Mouse (Mus musculus) testis, postnatal 10 days (tissue): Measurements from ENCODE around the gene Myl7.
A peak's percentile ranks its signal among the peaks of the same experiment; 100 is the strongest.
"Not testable (repeated sequence)": the region's sequence is repeated elsewhere in the genome, so short reads cannot be mapped to it uniquely, and the experiment has no call there.

ENCODE experiments used
- DNase-seq: peaks from one replicate; pipeline ENCODE4 v3.0.0; 2021; ENCODE audit warnings: low spot score

Gene Myl7

DNA sequence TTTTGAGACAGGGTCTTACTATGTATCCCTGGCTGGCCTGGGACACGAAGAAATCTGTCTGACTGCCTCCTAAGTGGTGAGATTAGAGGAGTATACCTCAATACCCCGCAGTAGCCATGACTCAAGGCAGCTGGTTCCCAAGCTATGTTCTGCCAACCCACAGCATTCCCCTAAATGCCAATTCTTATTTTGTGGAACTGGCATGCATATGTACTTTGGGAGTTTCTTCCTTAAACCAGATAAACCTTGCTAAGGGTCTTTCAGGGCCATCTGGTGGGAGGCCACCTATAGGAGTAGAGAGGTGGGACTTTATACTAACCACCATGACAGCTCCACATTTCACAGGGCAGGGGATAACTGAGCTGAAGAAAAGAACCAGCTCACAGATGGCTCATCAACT, 5.3 kb upstream of the Myl7 start:
- DNase-seq, result no peak

DNA sequence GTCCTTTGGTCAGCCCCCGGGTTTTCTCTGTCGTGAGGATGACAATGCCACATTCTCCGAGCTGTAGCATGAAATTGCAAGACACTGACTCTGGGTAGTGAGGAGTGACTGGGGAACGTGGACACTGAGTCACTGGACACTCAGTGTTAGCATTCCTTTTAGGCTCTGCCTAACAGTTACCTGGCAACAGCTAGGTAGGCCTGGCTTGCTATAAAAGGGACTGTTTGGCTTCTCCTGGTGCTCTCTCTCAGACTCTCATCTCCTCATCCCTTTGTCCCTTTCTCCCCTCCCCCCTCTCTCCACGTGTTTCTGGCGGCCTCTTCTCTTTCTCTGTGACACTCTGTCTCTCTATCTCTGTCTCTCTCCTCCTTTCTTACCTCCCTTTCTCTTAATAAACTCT, 3.8 kb upstream of the Myl7 start:
- no peak for DNase-seq

DNA sequence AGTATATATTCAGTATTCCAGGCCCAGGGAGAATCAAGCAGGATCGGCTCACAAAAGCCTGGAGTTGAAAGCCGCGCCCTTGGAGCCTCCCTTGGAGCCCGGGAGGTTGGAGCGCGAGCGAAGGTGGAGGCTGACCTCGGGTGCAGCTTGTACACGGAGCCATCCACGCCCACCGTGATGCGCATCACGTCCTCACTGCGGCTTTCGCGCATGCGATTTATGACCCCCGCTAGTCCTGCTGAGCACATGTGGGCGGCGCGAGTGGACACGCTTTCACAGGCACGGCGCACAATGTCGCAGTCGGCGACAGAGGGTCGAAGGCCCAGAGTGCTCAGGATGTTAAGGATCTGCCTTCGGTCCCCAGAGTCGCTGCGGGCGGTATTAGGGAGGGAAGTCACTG, 3.4 kb upstream of the Myl7 start:
- DNase-seq, result peak; percentile 69

DNA sequence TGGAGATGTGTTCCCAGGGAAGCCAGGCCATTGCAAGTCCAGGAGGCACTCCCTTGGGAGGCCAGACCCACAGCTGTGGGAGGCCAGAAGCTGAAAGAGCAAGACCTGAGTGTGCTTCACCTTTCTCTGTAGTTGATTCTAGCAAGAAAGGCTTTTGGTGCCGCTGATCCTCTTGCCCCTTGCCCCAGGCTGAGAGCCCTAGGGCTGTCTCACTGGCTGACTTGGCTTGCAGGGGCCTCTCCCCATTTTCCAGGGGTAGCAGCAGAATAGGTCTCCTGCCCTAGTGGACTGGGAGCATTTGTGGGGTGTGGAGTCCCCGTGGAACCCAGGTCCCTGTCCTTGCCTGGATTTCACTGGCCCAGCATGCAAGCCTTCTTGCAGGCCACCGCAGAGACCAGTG, 2.7 kb upstream of the Myl7 start:
- no peak for DNase-seq

DNA sequence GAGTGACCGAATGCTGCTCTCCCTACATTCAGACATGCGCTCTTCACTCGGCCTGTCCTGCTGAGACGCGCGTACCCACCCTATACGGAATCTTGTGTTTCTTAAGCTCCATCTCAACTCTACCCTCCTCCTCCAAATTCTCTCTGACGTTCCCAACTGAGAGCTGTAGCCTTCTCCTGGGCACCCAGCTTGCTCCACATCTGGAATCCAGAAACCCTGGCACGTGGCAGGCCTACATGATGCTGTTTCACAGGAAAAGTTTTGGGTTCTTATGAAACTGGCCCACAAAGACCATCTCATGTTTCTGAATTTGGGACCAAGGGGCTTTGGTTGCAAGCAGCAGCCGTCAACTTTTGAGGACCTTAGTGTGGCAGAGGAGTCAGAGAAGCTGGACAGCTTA, 704 bp upstream of the Myl7 start:
- DNase-seq, result no peak

DNA sequence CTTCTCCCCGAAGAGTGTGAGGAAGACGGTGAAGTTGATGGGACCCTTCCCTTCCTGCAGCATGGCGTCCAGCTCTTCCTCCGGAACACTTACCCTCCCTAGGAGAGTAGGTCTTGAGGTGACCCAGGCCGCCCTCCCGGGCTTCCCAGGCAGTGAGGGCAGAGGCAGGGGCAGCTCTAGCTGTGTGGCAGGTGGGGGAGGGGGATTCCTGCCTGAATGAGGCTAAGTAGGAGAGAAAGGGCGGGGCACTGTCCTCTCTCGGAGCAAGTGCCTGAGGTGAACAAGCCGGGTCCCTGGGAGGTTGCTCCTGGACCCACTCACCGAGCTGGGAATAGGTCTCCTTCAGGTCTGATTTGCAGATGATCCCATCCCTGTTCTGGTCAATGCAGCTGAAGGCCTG, 743 bp downstream of the Myl7 start:
- no peak for DNase-seq

DNA sequence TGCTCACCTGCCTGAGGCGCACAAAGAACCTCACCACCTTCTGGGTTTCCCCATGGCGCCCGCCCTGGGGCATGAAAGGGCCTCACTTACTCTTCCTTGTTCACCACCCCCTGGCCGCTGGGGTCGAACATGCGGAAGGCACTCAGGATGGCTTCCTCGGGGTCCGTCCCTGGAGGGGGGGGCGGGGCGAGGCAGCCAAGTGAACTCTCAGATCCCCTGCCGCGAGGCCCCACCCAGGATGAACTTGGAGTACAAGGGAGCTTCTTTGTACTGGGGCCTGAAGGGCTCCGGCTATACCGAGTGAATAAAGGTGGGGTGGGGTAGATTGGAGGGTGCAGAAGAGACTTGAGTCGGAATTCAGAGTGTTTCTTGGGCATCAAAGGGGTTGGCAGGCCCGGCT, 1.4 kb downstream of the Myl7 start:
- no peak for DNase-seq

DNA sequence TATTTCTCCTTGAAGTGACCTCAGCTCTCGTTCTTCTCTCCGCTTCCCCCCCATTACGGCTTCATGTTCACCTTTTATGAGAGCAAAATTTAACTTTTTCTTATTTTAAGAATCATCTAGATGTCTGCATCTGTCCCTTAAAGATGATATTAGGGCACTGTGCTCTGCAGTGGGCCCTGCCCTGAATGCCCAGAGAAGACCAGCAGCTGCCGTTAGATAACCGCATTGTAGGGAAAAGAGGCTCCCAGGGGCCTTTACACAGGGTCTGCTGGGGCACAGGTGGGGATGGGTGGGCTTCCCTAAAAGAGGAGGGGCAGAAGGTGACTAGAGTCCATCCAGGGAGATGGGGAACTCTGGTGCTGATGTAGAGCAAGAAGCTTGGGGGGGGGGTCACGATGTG, 4.8 kb downstream of the Myl7 start:
- no peak for DNase-seq

DNA sequence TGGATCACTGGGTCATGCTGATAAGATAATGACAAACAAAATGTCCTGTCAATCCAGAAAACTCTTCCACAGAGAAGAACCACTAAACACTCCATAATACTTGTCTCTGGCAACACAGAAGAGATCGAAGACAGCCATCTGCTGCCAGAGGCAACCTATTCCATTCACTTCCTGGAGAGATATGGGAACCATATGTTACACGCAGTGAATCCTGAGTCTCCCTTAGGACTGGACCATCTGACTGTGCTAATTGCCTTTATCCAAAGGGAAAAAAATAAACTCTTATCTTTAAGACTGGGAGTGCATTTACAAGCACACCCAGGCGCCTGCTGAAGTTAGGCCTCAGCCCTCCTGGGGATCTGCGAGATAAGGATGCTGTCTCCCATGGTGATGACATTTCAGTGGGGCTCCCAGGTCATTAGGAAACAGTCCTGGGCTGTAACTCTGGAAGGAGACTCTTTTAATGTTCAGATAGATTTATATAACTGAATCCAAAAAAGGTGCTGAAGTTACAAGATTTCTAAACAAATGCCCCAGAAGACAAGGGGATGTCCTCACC, 5.7 kb downstream of the Myl7 start:
- DNase-seq, result no peak

DNA sequence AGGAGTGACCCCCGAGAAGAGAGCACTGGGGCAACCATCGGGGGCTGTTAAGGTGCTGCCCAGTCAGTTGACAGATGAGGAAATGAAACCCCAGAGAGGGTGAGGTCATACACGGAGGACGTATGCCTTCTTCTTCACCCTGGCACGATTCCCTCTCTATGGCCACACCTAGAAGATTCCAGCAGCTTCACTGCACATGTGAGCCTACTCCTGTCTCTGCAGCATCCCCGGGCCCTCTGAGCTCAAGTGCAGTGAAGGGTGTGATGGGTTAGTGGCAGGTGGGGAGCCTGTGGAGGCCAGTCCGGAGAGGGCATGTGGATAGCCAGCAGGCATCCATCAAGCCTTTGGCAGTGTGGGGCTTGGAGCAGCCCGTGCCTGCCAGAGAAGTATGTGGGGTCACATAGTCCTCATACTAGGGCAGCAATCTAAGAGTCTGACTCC, 6.4 kb downstream of the Myl7 start:
- DNase-seq, result no peak

DNA sequence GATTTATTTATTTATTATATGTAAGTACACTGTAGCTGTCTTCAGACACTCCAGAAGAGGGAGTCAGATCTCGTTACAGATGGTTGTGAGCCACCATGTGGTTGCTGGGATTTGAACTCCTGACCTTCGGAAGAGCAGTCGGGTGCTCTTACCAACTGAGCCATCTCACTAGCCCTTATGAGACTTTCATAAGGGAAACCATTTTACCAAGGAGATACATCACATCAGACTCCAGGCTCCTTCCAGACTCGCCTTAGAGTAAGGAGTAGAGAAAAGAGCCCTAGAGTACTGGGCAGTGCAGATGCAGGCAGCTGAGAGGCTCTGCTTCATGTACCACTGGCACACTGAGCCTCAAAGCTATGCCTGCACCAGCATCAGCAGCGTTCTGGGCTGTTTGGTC, 10.0 kb downstream of the Myl7 start:
- DNase-seq, result not testable (repeated sequence)

DNA sequence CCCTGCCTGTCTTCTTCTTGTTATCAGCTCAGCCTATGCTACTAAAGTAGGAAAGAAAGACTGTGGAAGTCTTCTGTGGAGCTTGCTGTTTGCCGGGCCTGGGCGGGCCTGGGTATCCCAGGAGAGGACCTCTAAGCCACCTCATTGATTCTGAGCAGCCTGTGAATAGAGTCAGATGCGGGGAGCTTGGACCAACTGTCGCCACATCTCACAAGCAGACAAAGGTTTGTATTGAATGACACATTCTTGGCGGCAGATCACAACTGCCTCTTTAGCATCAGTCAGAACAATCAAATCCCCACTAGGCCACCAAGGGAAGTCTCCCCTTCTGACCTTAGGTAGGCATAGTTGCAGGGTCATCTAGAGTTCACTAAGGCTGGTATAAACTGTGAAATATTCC, 11.3 kb downstream of the Myl7 start:
- no peak for DNase-seq

DNA sequence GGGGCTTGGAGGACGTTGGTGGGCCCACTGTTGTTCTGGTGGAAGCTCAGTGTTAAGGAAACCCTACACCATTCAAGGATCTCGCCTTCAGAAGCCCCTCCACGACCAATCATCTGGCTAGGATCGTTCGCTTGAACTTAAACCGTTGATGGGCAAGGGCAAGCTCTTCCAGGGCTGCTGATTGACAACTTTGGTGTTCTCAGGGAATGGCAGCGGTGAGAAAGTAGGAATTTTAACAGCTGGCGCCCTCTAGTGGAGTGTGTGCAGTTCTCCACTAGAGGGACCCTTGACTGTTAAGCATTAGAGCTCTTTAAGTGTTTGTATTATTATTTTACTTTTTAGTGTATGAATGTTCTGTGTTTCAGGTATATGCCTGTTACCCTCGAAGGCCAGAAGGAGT, 12.4 kb downstream of the Myl7 start:
- DNase-seq, result peak; percentile 79

DNA sequence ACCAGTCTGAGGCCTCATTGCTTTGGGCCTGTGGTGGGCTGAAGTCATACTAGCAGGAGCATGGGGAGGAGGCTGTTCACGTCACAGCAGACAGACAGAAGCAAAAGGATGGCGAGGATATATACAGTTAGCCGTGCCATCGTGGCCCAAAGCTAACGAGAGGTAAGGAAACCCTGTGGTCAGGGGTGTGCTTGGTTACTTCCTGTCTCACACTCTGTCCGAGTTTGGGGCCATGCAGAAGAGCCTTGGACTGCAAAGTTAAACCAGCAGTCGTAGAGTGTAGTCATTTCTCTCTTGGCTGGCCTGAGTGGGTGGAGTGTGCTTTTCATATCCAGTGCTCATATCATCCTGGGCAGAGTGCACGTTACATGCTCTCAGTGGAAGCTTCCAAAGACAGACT, 16.1 kb downstream of the Myl7 start:
- DNase-seq, result no peak

DNA sequence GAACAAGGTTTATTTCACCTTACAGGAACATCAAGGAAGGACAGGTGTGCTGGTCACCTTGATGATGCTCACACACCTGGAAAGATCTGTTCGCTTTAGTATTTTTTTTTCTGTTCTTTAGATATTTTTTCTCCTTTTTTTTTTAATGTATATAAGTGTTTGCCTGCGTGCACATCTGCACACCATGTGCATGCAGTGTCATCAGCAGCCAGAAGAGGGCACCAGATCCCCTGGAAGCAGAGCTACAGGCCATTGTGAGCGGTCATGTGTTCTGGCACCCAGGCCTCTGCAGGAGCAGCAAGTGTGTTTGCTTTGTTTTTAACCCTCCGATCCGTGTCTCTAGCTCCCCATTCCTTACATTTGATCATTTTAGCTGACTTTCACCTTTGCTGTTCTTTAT, 18.7 kb downstream of the Myl7 start:
- DNase-seq, result peak; percentile 83

DNA sequence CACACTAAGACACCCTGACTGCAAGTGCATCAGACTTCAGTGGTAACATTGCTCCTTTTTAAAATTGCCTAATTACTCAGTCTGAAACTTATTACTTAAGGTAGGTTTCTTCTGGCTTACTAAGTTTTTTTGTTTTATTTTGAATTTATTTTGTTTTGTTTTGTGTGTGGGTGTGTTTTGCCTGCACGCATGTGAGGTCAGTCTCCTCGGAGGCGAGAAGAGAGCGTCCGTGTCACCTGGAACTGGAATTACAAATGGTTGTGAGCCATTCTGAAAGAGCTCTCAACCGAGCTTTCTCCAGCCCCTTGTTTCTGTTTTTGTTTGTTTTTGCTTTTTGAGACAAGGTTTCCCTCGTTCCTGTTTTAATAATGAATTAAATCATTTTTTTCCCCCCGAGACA, 19.9 kb downstream of the Myl7 start:
- no peak for DNase-seq

DNA sequence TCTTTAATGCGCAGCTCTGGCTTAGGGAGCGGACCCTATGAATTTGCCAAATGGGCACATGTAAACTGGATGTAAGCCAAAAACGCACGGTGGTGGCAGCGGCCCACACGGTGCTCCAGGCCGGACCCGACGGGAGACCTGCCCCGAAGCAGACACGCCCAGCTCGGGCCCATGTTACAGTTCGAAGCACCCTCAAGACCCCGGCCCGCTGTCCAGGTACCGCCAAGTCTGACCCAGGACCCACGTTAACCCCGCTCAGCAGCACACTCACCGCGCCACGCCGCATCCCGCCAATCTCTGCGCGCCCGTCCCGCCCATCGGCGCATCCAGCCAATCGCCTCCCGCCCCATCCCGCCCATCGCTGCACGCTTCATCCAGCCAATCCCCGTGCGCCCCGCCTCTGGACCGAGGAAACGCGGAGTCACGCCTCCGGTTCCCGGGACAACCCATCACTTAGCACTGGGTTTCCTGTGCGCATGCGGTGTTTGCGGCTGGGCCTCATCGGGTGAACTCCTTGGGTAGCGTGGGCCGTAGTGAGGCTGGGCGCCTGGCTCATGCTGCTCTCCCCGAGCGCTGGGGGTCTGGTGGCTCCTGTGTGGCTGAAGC, 20.6 kb downstream of the Myl7 start, which contains the start of gene Pold2:
Gene Pold2, minus strand, starts transcription at position 372 of the 606 bp plus-strand sequence.
- DNase-seq, result peak; percentile 97

DNA sequence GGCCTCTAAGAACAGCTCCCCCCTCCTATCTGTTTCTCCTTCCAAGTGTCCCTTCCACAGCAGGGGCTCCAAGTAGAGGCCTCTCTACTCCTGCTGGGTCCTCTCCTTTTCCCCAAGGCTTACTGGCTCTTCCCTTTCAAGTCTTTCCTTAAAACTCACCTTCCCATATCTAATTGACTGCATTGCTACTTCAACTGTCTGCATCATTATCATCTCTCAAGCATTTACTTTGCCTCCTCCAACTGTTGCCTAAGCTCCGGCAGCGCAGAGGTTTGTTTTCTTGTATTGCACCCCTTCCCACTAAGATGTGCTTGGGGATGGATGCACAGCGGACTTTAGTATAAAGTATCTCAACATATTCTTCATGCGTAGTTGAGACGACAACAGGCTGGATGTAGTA, 21.2 kb downstream of the Myl7 start:
- DNase-seq, result no peak

DNA sequence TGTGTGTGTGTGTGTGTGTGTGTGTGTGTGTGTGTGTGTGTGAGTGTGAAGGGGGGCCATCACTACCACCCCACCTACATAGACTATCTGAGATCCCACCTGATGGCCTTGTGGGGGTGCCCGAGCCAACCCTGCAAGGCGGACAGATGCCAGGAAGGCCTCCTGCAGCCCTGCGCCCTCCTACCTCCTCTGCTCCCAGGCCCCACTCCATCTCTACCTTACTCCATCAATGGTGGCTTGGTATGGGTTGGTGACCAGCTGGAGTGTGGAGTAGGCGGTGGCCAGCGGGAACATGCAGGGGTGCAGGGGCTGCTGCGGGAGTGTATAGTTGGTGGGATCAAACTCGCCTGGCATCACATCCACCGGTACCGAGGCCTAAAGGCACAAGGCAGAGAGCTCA, 25.4 kb downstream of the Myl7 start:
- DNase-seq, result no peak

DNA sequence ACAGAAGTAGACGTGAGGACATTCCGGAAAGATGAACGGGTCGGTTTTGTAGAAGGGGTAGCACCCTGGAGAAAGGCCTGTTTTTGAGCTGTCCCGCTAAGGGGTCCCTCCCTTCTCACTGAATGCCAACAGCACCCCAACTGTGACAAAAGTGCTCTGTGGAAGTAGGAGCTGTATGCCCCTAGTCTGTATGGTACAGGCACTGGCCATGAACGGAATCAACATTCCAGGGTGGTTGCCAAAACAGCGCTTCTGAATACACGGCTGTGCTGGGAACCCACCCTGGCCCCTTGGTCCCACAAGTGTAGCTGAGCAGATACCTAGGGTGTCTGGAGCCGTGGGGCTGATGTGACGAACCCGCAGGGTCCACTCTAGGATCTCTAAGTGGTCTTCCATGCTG, 25.9 kb downstream of the Myl7 start:
- no peak for DNase-seq

DNA sequence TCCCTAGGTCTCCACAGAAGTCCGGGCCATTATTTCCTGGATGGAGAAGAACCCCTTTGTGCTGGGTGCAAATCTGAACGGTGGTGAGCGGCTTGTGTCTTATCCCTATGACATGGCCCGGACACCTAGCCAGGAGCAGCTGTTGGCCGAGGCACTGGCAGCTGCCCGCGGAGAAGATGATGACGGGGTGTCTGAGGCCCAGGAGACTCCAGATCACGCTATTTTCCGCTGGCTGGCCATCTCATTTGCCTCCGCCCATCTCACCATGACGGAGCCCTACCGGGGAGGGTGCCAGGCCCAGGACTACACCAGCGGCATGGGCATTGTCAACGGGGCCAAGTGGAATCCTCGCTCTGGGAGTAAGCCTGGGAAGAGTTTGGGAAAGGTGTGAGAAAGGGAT, 28.5 kb downstream of the Myl7 start:
- no peak for DNase-seq

DNA sequence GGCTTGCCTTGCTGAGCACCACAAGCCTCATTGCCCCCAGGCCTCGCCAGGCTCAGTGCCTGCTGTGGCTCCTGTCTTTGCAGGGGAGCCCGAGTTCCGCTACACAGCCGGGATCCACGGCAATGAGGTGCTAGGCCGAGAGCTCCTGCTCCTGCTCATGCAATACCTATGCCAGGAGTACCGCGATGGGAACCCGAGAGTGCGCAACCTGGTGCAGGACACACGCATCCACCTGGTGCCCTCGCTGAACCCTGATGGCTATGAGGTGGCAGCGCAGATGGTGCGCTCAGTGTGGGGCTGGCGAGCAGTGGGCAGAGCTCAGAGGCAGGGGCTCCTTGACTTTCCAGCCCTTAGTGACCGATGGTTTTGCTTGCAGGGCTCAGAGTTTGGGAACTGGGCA, 29.3 kb downstream of the Myl7 start:
- DNase-seq, result no peak

DNA sequence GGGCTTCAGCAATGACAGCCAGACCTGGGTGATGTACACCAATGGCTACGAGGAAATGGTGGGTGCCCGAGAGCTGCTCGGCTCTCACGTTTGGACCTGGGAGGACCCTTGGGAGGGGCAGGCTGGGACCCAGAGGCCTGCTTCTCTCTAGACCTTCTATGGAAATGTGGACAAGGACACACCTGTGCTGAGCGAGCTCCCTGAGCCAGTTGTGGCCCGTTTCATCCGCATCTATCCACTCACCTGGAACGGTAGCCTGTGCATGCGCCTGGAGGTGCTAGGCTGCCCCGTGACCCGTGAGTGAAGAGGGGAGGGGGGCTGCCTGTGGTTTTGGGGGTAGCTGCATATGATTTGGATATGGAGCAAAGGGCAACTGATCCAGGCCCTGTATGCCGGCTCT, 30.3 kb downstream of the Myl7 start:
- DNase-seq, result no peak

DNA sequence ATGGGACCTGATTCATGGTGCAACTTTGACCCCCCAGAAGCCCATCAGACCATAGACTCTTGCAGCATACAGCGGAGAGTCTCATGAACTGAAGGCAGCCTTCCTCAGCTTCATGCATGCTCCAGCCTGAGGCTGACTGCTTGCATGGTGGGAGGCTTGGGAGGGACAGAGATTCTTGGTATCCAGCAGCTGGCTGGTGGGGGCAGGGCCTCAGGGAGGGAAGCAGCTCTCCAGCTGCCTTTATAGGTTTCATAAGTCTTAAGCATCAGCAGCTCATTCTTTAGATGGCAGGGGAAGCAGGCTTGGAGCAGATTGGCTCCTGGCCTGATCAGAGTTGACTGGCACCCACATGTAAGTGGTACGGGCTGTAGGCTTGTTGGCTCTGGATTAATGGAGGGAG, 31.4 kb downstream of the Myl7 start:
- no peak for DNase-seq
